Mouse (Mus musculus): ENCODE measurements around the gene Olfr1333. TPM values are rescaled to one million over a fixed set of nuclear protein-coding genes. Genes with fewer than 3 reads are reported as not detected.
"Not testable (repeated sequence)": the region's sequence is repeated elsewhere in the genome, so short reads cannot be mapped to it uniquely, and the experiment has no call there.

Gene Olfr1333
- total RNA-seq (2021) = not detected
- long read RNA-seq, experiment 1 = 0 reads
- long read RNA-seq, experiment 2 = 0 reads

DNA sequence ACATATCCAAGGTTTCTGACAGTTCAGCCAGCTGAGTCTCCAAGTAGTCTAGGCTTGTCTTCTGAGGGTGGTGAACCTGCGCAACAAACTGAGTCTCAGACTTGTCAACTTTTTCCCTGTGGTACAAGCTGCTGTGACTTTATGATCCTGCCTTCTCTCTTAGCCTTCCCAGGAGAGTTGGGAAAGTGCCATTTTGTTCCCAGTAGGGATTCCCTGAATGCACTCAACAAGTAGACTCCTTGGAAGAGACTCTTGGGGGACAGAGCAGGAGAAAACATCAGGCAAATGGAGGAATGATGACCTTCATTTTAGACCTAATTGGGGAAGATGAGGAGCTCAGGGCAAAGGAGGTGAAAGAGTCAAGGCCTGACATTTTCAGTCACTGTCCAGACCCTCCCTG is at the start of gene Olfr1333:
Gene Olfr1333 (minus strand): TSS at position 101 of the 400 bp plus-strand sequence.
- DNase-seq (ENCODE audit: low spot score in 2 of 2) = no peak

DNA sequence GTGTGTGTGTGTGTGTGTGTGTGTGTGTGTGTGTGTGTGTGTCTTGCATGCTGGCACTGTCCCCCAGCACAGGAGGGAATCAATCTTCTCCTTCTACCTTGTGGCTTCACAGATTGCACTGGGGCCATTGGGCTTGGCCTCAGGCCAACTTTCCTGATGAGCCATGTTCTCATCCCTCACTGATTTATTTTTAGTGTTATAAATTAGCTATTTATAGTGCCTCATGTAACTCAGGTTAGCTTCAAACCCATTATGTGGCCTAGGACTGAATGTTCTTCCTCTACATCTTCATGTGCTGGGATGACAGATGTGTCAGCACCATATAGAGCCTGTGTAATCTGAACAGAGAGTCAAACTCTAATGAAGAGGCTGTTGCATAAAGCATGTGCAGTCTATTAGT is 31.5 kb upstream of the Olfr1333 start:
- no peak for DNase-seq (ENCODE audit: low spot score in 2 of 2)

DNA sequence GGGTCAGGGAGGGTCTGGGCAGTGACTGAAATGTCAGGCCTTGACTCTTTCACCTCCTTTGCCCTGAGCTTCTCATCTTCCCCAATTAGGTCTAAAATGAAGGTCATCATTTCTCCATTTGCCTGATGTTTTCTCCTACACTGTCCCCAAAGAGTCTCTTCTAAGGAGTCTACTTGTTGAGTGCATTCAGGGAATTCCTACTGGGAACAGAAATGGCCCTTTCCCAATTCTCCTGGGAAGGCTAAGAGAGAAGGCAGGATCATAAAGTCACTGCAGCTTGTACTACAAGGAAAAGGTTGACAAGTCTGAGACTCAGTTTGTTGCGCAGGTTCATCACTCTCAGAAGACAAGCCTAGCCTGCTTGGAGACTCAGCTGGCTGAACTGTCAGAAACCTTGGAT is 28.3 kb upstream of the Olfr1333 start, which contains the start of gene Olfr1331:
Gene Olfr1331 (plus strand): TSS at position 301 of the 400 bp plus-strand sequence.
- no peak for DNase-seq (ENCODE audit: low spot score in 2 of 2)

- peak in 1 of 2 experiments; percentile 1 for DNase-seq (ENCODE audit: low spot score in 2 of 2)
These were observed 26.6 kb upstream of the Olfr1333 start for GRCm38 (mm10) chr4:118862704-118863103.

DNA sequence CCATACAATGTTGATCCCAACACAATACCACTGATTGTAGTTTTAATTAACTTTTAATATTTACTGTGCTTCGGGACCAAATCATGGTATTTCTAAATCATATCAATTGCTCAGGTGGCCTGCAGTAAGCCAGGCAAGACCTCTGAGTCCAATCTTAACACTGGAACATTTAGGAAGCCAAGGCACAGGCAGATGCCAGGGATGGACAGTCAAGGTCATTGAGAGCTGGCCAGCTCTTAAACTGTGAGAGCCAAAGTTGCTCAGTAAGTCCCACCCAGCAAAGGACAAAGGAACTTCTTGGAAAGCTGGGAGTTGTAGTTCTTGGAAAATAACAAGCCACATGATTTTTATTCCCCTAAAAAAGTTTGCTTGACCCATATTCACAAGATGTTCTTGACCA is 25.7 kb upstream of the Olfr1333 start:
- no peak for DNase-seq (ENCODE audit: low spot score in 2 of 2)

GRCm38 (mm10) chr4:118818921-118819320 is 17.2 kb downstream of the Olfr1333 start:
- no peak for DNase-seq (ENCODE audit: low spot score in 2 of 2)

- DNase-seq (ENCODE audit: low spot score in 2 of 2) = no peak
These were observed 26.2 kb downstream of the Olfr1333 start, which contains the start of gene Olfr1335 for GRCm38 (mm10) chr4:118809844-118810243. TSS of gene Olfr1335 (minus strand) at chr4:118809944.

DNA sequence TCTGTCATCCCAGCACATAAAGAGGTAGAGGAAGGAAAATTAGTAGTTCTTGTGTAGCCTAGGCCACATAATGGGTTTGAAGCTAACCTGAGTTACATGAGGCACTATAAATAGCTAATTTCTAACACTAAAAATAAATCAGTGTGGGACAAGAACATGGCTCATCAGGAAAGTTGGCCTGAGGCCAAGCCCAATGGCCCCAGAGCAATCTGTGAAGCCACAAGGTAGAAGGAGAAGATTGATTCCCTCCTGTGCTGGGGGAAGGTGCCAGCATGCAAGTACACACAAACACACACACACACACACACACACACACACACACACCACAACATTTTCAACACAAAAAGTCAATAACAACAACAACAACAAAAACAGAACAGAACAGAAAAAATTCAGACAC is 43.3 kb downstream of the Olfr1333 start:
- not testable (repeated sequence) for DNase-seq (ENCODE audit: low spot score in 2 of 2)

GRCm38 (mm10) chr4:118782486-118782885 is 53.6 kb downstream of the Olfr1333 start, which contains the start of gene Olfr1337:
TSS of gene Olfr1337 (minus strand) at chr4:118782586.
- no peak for DNase-seq (ENCODE audit: low spot score in 2 of 2)

Other genes with a start within 250 kb of the Olfr1333 start
- gene Cfap57, start 215.5 kb downstream of the Olfr1333 start, total RNA-seq (2021) = under 1 TPM; 0.79 to 0.98 TPM
- gene Ebna1bp2, start 215.5 kb downstream of the Olfr1333 start, total RNA-seq (2021) = 10 to 100 TPM; 55.9 to 63.5 TPM
- gene Olfr62, start 177.3 kb downstream of the Olfr1333 start, total RNA-seq (2021) = not detected
- gene Olfr1342, start 143.5 kb downstream of the Olfr1333 start, total RNA-seq (2021) = not detected
- not detected for gene Olfr1341, start 132.8 kb downstream of the Olfr1333 start, total RNA-seq (2021)
- gene Olfr1340, start 116.1 kb downstream of the Olfr1333 start, total RNA-seq (2021) = not detected
- not detected for gene Olfr1339, start 104.1 kb downstream of the Olfr1333 start, total RNA-seq (2021)
- not detected for gene Olfr1338, start 77.5 kb downstream of the Olfr1333 start, total RNA-seq (2021)
- not detected for gene Olfr1337, start 53.7 kb downstream of the Olfr1333 start, total RNA-seq (2021)
- gene Olfr1335, start 26.3 kb downstream of the Olfr1333 start, total RNA-seq (2021) = not detected
- not detected for gene Olfr1331, start 28.4 kb upstream of the Olfr1333 start, total RNA-seq (2021)
- gene Olfr1330, start 52.3 kb upstream of the Olfr1333 start, total RNA-seq (2021) = not detected
- gene Olfr1329, start 81.2 kb upstream of the Olfr1333 start, total RNA-seq (2021) = not detected
- not detected for gene Olfr1328, start 102.3 kb upstream of the Olfr1333 start, total RNA-seq (2021)
- gene Lao1, start 125.3 kb upstream of the Olfr1333 start, total RNA-seq (2021) = not detected